Mouse (Mus musculus) hindlimb bud, embryonic 11.5 days (tissue): Measurements from ENCODE around the gene Plcg1.

Experiments
- DNase-seq: peaks from one replicate; pipeline ENCODE4 v3.0.0-alpha.2; 2012; ENCODE audit warnings: low read depth, low spot score; ENCODE audit errors: extremely low spot score

Gene Plcg1

DNA sequence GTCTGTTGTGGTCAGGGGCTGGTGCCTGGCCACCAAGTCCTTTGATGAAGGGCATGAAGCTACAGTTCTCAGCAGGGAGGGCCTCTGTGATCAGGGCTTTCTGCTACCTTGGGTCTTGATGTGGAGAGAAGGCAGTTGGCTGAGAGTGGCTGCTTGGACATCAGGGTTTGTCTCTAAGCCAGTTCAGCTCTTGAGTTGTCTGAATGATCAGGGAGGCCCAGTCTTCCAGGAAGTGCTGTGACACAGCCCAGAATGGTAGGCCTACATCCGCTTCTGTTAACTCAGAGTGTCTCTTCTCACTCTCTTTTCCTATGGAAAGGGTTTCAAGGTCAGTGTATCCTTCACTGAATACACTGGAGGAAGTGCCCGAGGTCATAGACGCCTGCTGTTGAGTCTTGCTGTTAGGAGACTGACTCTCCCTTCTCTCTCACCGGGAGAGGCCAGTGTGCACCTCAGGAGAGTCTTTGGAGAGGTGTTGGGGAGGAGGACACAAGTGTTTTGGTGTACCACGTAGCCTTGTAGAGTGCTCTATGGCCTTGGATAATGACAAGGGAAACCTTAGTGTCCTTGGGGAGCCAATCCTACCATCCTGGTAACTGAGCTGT lies 4.7 kb downstream of the Plcg1 start:
- DNase-seq: no peak

GRCm38 (mm10) chr2:160736466-160736865 lies 5.4 kb downstream of the Plcg1 start:
- DNase-seq: no peak

DNA sequence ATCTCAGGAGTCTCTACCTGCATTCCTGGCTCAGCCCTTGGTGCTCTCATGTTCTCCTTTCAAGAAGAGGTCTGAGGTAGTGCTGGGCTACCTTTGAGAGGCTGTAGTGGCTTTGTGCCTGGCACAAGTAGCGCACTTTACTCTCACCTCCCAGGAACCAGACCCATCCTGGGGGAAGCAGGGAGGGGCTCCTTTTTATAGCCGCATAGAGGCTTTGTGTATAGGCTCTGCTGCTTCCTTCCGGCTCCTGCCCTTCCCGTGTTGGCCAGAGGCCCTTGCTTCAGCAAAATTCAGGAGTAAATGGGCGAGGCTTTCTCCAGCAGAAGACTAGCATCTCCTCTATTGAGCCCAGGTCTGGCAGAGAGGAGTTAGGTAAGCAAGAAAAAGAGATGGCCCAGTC lies 7.3 kb downstream of the Plcg1 start:
- no peak for DNase-seq

- DNase-seq: no peak
Observed at GRCm38 (mm10) chr2:160739647-160740356, 8.7 kb downstream of the Plcg1 start.

GRCm38 (mm10) chr2:160740521-160741156 lies 9.5 kb downstream of the Plcg1 start:
- DNase-seq: no peak

GRCm38 (mm10) chr2:160741580-160741979 lies 10.5 kb downstream of the Plcg1 start:
- no peak for DNase-seq

DNA sequence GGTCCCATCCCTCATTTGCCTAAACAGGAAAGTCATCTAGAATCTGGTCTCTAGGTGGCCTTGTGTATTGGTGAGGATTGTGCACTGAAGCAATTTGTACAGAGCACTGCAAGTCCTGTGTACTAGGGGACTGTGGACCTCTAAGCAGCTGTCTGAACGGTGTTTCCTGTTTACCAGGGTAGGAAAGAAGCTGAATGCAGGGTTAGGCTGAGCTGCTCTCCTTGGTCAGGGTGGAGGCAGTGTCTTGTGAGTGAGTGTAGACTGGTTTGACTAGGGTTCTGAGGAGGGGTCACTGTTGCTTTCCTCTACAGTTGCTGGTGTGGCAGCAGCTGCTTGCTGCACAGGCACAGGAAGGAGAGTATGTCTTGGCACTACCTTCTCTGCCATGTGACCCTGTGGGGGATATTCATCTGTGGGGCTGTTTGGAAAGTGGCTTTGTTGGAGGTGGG lies 11.1 kb downstream of the Plcg1 start:
- DNase-seq: no peak

- no peak for DNase-seq
Observed at GRCm38 (mm10) chr2:160744040-160744822, 13.1 kb downstream of the Plcg1 start.

GRCm38 (mm10) chr2:160744823-160745210 lies 13.7 kb downstream of the Plcg1 start:
- DNase-seq: no peak

GRCm38 (mm10) chr2:160745497-160745896 lies 14.4 kb downstream of the Plcg1 start:
- no peak for DNase-seq

- no peak for DNase-seq
Observed at GRCm38 (mm10) chr2:160746637-160747036, 15.5 kb downstream of the Plcg1 start.

DNA sequence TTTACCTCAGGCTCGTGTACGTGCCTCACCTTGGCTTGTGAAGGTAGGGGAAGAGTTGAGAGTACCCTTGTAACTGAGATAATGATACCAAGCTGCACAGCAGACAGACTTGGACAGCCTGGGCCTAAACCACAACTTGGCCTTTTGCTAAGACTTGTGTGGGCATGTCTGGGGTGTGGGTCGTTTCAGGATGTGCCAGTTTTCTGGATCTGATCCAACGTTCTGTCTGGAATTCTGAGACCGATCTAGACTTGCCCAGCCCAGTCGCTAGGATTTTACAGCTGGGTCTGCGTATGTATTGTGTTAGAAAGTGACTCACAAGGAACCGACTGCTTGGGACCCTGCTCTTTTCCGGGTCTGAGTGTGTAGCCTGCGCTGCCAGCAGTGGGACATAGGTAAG lies 16.0 kb downstream of the Plcg1 start:
- no peak for DNase-seq

DNA sequence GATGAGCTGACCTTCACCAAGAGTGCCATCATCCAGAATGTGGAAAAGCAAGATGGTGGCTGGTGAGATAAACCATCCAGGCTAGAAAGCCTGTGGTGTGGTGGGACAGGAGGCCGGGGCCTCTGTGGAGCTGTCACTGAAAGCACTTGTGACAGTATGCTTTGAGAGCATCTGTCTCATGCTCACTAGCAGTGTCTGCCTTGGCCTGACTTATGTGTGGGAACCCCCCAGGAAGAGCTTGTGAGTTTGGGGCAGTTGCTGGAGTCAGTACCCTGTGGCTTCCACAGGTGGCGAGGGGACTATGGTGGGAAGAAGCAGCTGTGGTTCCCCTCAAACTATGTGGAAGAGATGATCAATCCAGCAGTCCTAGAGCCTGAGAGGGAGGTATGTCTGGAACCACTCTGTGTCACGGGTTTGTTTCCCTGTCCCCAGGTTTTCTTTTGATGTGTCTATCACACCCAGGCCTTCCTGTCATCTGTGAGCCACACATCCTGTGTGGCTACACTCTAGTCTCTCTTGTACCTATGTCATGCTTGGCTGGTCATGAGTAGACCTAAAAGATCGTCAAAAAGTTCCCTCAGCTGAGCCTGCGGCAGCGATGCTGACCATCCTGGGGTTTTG lies 25.6 kb downstream of the Plcg1 start:
- no peak for DNase-seq

- DNase-seq: no peak
Observed at GRCm38 (mm10) chr2:160760433-160761184, 29.5 kb downstream of the Plcg1 start.

DNA sequence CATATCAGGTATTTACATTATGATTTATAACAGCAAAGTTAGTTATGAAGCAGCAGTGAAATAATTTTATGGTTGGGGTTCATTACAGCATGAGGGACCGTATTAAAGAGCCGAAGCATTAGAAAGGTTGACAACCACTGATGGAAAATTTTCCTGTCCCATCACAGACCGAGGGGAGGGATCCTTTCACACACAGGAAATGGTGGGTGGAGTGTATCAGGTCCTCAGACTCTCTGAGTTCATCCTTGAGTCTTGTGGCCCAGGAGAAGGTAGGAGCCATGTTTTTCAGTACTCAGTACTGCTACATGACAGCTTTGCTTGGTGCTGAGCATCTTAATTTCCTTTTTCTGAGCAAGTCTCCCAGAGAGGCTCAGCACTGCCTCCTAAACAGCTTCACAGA lies 32.7 kb downstream of the Plcg1 start:
- DNase-seq: no peak

DNA sequence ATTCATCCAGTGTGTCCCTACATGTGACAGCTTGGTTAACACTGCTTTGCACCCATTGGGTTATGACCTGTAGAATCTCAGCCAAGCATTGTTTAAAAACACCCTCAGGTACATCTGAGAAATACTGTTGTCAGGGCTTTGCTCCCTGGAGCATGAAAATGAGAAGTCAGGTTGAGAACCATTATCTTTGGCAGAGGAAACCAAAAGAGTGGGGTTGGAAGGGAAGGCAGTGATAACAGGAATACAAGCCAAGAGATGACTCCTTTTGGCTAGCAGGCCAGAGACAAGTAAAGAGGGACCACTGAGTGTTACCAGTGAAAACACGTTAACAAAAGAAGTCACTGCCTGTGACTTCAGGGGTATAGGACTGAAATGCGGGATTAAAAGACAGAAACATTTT lies 33.3 kb downstream of the Plcg1 start:
- no peak for DNase-seq

GRCm38 (mm10) chr2:160765096-160765495 lies 34.0 kb downstream of the Plcg1 start:
- DNase-seq: no peak

DNA sequence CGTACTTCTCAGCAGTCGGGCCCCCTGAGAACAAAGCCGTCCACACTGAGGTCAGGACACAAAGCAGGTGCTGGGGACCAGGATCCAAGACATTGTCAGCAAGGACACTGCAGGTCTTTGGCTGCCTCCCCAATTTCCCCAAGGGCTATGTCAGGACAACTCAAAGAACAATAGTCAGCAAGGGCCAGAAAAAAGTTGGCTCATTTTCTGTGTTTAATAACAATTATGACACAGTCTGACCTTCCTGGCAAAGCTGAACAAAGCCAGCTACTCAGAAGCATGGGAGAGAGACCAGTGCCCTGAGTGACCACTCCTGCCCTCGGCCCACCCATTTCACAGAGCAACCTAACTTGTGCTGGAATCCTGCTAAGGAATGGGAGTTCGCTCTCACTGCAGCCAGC lies 35.3 kb downstream of the Plcg1 start:
- no peak for DNase-seq

DNA sequence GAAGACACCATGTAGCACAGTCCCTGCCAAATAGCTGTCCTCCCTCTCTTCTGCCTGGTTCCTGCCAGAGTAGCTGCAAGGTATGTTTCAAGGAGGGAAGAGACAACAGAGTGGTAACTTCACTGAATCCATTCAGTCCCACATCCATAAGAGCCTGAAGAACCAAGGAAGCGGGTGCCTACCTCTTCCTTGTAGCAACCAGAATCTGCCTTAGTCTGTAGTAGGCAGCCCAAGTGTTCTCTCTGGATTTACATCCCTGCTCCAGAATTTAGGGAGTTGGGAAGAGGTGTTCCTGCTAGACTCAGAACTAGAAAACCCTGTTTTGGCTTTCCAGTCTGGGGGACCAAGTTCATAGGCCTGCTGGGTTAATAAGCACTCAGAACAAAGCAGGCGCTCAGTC lies 36.1 kb downstream of the Plcg1 start:
- DNase-seq: no peak

DNA sequence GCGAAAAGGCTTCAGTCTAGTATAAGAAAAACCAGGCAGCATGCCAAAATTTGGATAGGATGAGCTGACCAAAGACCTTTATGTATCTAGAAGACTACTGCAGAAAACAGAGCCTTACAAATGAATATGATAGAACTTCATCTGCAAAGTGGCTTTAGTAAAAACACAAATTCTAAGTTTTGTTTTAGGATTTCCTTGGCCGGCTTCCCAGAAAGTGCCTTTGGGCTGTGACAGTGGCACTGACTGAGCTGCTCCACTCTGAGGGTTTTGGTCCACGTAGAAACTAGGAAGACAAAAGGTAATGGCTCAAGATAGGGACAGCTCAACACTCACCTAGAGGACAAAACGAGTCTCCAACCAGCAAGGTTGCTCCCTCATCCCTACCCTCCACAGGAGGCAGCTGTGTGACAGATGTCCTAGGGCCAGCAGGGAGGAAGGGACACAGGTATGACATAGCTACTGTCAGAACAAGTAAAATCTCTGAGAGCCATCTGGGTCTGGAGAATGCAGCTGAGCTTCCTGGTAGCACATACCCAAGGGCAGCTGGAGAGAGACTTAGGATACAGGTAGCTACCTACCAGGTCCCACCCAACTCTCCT lies 37.1 kb downstream of the Plcg1 start:
- DNase-seq: no peak
